Mouse (Mus musculus) midbrain, postnatal 0 days (tissue): Measurements from ENCODE around the gene Pold2. TPM values are rescaled to one million over a fixed set of nuclear protein-coding genes. Genes with fewer than 3 reads are reported as not detected.

Source experiments
- ATAC-seq: fragments of 200-750 bp; cut with Nextera tagmentation; 2 replicates; pipeline ENCODE4 v1.8.0; 2017; ENCODE audit warnings: moderate number of reproducible peaks, mild to moderate bottlenecking, moderate TSS enrichment, moderate library complexity; ENCODE audit not compliant: low FRiP score
- DNase-seq: peaks from one replicate; pipeline ENCODE4 v3.0.0-alpha.2; 2015; ENCODE audit warnings: low spot score
- H3K27ac ChIP-seq: fragments of 300-500 bp; sonication (generic); 2 replicates; pipeline ENCODE4 v1.5.1; 2014; ENCODE audit warnings: low read depth, mild to moderate bottlenecking, low read length, mixed read lengths
- H3K27me3 ChIP-seq: fragments of 300-500 bp; sonication (generic); 2 replicates; pipeline ENCODE4 v1.6.1; 2014; ENCODE audit warnings: low read length, control low read depth, mixed read lengths; ENCODE audit not compliant: insufficient read depth
- H3K36me3 ChIP-seq: fragments of 300-500 bp; sonication (generic); 2 replicates; pipeline ENCODE4 v1.6.1; 2014; ENCODE audit warnings: low read length, control low read depth, mixed read lengths; ENCODE audit not compliant: insufficient read depth
- H3K4me1 ChIP-seq: fragments of 300-500 bp; sonication (generic); 2 replicates; pipeline ENCODE4 v1.6.1; 2014; ENCODE audit warnings: mild to moderate bottlenecking, control low read depth, antibody characterized with exemption, low read length, mixed read lengths; ENCODE audit not compliant: insufficient read depth
- H3K4me2 ChIP-seq: fragments of 300-500 bp; sonication (generic); 2 replicates; pipeline ENCODE4 v1.6.1; 2014; ENCODE audit warnings: low read depth, mild to moderate bottlenecking, low read length, mixed read lengths; ENCODE audit not compliant: poor library complexity, severe bottlenecking
- H3K4me3 ChIP-seq: fragments of 300-500 bp; sonication (generic); 2 replicates; pipeline ENCODE4 v1.5.1; 2014; ENCODE audit warnings: low read depth, mild to moderate bottlenecking, low read length, moderate library complexity
- H3K9ac ChIP-seq: fragments of 300-500 bp; sonication (generic); replicated peaks from 2 replicates; pipeline ENCODE4 v1.6.1; 2014; ENCODE audit warnings: mild to moderate bottlenecking, low read length, moderate library complexity, mixed read lengths; ENCODE audit not compliant: poor library complexity, severe bottlenecking
- H3K9me3 ChIP-seq: fragments of 300-500 bp; sonication (generic); 2 replicates; pipeline ENCODE4 v1.6.1; 2016; ENCODE audit warnings: low read length, control low read depth
- CTCF ChIP-seq: IDR thresholded peaks from 2 replicates; pipeline ENCODE4 v1.5.1; 2016; ENCODE audit warnings: antibody characterized with exemption, mild to moderate bottlenecking
- WGBS: fragments of 180-500 bp; shearing (Covaris S2); extraction: QIAGEN DNeasy Blood & Tissue Kit; methylation state at CpG from one replicate; pipeline ENCODE4 v1.1.7; 2014; 5-methylcytosine and 5-hydroxymethylcytosine counted together
- polyA plus RNA-seq: library from polyadenylated mRNA; unstranded; fragments of >200 nt; fragmentation: Nextera tagmentation; extraction: Ambion mirVana; gene quantifications from 2 replicates; pipeline ENCODE4 v1.2.1, GENCODE M21; 2015
- total RNA-seq: library from RNA; depleted of rRNA; stranded (reverse); fragments of >200 nt; gene quantifications from 2 replicates; pipeline ENCODE4 v1.2.3, GENCODE M21; 2014

The Pold2 gene
- total and polyA plus RNA-seq, 2 experiments from 2014 or later: 30.3 to 41.1 TPM

DNA sequence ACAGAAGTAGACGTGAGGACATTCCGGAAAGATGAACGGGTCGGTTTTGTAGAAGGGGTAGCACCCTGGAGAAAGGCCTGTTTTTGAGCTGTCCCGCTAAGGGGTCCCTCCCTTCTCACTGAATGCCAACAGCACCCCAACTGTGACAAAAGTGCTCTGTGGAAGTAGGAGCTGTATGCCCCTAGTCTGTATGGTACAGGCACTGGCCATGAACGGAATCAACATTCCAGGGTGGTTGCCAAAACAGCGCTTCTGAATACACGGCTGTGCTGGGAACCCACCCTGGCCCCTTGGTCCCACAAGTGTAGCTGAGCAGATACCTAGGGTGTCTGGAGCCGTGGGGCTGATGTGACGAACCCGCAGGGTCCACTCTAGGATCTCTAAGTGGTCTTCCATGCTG is 5.4 kb downstream of the Pold2 start:
- H3K36me3 ChIP-seq: peaks cover 46% of the 10 kb centered on the region
- H3K4me3 ChIP-seq: no peak overlapping the region
- ATAC-seq: no peak
- H3K9ac ChIP-seq: no peak overlapping the region
- no peak for TF ChIP-seq CTCF
- H3K9me3 ChIP-seq: no peaks in the 10 kb centered on the region
- H3K27me3 ChIP-seq: no peaks in the 10 kb centered on the region
- H3K4me1 ChIP-seq: 0 out of 2 replicates have a peak, but pooled peaks cover 3% of the 10 kb centered on the region
- H3K27ac ChIP-seq: no peak overlapping the region
- no peak for DNase-seq
- H3K4me2 ChIP-seq: no peak overlapping the region
- WGBS: 94% methylated on average over 11 of the region's 11 CpGs

DNA sequence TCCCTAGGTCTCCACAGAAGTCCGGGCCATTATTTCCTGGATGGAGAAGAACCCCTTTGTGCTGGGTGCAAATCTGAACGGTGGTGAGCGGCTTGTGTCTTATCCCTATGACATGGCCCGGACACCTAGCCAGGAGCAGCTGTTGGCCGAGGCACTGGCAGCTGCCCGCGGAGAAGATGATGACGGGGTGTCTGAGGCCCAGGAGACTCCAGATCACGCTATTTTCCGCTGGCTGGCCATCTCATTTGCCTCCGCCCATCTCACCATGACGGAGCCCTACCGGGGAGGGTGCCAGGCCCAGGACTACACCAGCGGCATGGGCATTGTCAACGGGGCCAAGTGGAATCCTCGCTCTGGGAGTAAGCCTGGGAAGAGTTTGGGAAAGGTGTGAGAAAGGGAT is 8.0 kb downstream of the Pold2 start:
- Histone ChIP-seq H3K9ac (no peak overlapping the region), H3K9me3 (no peaks in the 10 kb centered on the region), H3K27me3 (no peaks in the 10 kb centered on the region), H3K36me3 (peaks cover 45% of the 10 kb centered on the region), H3K4me3 (no peak overlapping the region), H3K27ac (no peak overlapping the region), H3K4me2 (no peak overlapping the region), H3K4me1 (no peaks in the 10 kb centered on the region)
- ATAC-seq: no peak
- no peak for TF ChIP-seq CTCF
- 91% methylated on average over 16 of the region's 16 CpGs for WGBS
- DNase-seq: no peak

DNA sequence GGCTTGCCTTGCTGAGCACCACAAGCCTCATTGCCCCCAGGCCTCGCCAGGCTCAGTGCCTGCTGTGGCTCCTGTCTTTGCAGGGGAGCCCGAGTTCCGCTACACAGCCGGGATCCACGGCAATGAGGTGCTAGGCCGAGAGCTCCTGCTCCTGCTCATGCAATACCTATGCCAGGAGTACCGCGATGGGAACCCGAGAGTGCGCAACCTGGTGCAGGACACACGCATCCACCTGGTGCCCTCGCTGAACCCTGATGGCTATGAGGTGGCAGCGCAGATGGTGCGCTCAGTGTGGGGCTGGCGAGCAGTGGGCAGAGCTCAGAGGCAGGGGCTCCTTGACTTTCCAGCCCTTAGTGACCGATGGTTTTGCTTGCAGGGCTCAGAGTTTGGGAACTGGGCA is 8.8 kb downstream of the Pold2 start:
- Histone ChIP-seq H3K4me3 (no peak overlapping the region), H3K9me3 (no peaks in the 10 kb centered on the region), H3K27me3 (no peaks in the 10 kb centered on the region), H3K4me1 (no peaks in the 10 kb centered on the region), H3K9ac (no peak overlapping the region), H3K4me2 (no peak overlapping the region), H3K27ac (no peak overlapping the region), H3K36me3 (peaks cover 38% of the 10 kb centered on the region)
- TF ChIP-seq CTCF: no peak
- 94% methylated on average over 16 of the region's 16 CpGs for WGBS
- ATAC-seq (no peak), DNase-seq (no peak)

DNA sequence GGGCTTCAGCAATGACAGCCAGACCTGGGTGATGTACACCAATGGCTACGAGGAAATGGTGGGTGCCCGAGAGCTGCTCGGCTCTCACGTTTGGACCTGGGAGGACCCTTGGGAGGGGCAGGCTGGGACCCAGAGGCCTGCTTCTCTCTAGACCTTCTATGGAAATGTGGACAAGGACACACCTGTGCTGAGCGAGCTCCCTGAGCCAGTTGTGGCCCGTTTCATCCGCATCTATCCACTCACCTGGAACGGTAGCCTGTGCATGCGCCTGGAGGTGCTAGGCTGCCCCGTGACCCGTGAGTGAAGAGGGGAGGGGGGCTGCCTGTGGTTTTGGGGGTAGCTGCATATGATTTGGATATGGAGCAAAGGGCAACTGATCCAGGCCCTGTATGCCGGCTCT is 9.8 kb downstream of the Pold2 start:
- H3K4me3 ChIP-seq: no peak overlapping the region
- no peaks in the 10 kb centered on the region for H3K27me3 ChIP-seq
- no peak for ATAC-seq
- H3K27ac ChIP-seq: no peak overlapping the region
- H3K4me1 ChIP-seq: no peaks in the 10 kb centered on the region
- TF ChIP-seq CTCF: no peak
- H3K9ac ChIP-seq: no peak overlapping the region
- no peaks in the 10 kb centered on the region for H3K9me3 ChIP-seq
- H3K4me2 ChIP-seq: no peak overlapping the region
- DNase-seq: no peak
- WGBS: 90% methylated on average over 12 of the region's 12 CpGs
- peaks cover 28% of the 10 kb centered on the region for H3K36me3 ChIP-seq

DNA sequence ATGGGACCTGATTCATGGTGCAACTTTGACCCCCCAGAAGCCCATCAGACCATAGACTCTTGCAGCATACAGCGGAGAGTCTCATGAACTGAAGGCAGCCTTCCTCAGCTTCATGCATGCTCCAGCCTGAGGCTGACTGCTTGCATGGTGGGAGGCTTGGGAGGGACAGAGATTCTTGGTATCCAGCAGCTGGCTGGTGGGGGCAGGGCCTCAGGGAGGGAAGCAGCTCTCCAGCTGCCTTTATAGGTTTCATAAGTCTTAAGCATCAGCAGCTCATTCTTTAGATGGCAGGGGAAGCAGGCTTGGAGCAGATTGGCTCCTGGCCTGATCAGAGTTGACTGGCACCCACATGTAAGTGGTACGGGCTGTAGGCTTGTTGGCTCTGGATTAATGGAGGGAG is 10.9 kb downstream of the Pold2 start:
- 84% methylated on average over 2 of the region's 2 CpGs for WGBS
- Histone ChIP-seq H3K9me3 (no peaks in the 10 kb centered on the region), H3K4me3 (no peak overlapping the region), H3K4me2 (no peak overlapping the region), H3K4me1 (no peaks in the 10 kb centered on the region), H3K27me3 (peaks cover 6% of the 10 kb centered on the region; the same call in 1 of the 2 replicates), H3K36me3 (peaks cover 19% of the 10 kb centered on the region), H3K27ac (no peak overlapping the region), H3K9ac (no peak overlapping the region)
- TF ChIP-seq CTCF: no peak
- ATAC-seq: no peak
- no peak for DNase-seq

DNA sequence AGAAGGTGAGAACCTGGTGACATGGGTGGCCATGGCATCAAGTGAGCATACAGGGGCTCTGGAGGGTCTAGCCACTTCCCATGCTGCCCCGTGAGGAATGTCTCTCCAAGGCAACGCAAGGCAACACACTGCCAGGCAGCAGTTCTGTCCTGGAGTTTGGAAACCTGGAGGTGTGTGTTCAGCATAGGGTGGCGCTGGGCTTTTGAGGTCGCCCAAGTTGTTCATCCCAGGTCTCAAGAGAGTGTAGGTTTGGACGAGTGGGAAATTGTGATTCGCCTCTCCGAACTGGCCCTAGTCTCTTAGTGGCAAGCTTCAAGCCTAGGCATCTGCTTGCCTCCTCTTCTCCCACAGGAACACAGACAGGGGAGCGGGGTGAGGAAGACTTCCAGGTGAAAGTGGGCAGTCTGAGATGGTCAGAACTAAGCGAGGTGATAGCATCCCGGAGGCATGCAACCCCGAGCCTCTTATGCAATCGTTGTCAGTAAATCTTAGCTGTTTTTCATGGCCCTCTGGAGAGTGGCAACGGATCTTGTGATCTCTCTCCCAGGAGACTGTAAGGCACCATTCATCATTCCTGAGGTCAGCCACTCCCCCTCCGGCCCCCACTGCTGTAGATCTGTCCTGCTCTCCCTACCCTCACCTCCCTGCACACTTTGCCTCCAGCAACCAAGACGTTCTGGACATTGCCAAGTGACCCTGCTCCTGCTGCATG is 15.5 kb downstream of the Pold2 start:
- H3K9ac ChIP-seq: no peak overlapping the region
- no peak overlapping the region for H3K27ac ChIP-seq

More for the DNA sequence above, 15.5 kb downstream of the Pold2 start:
- no peak for TF ChIP-seq CTCF
- Histone ChIP-seq H3K4me2 (peak overlapping the region; percentile 49; the same call in 1 of the 2 replicates), H3K27me3 (peaks cover 26% of the 10 kb centered on the region), H3K4me1 (no peaks in the 10 kb centered on the region), H3K4me3 (peak overlapping the region; percentile 34), H3K9me3 (no peaks in the 10 kb centered on the region), H3K36me3 (no peaks in the 10 kb centered on the region)
- ATAC-seq (no peak), DNase-seq (no peak)
- WGBS: 29% methylated on average over 15 of the region's 15 CpGs
